Mouse (Mus musculus) heart, embryonic 14.5 days (tissue): Measurements from ENCODE around the gene Sel1l. TPM values are rescaled to one million over a fixed set of nuclear protein-coding genes. Genes with fewer than 3 reads are reported as not detected.

ENCODE experiments used
- ATAC-seq: fragments of 200-750 bp; cut with Nextera tagmentation; 2 replicates; pipeline ENCODE4 v1.8.0; 2017; ENCODE audit warnings: low read depth, moderate TSS enrichment; ENCODE audit not compliant: insufficient number of reproducible peaks, insufficient read depth, low FRiP score
- H3K27ac ChIP-seq, 2 experiments: fragments of 200-500 bp in 1 of 2; fragments of 300-500 bp in 1 of 2; sonication (generic) in 1 of 2; replicated peaks in 1 of 2; 2 replicates each; pipeline ENCODE4 v1.5.1; 2012 to 2014; ENCODE audit warnings: low read depth in 2 of 2, low read length in 2 of 2, control low read depth in 1 of 2, mild to moderate bottlenecking in 1 of 2, mixed read lengths in 1 of 2; ENCODE audit not compliant: control insufficient read depth in 1 of 2, insufficient read depth in 1 of 2
- H3K27me3 ChIP-seq: fragments of 300-500 bp; sonication (generic); 2 replicates; pipeline ENCODE4 v1.6.1; 2014; ENCODE audit warnings: mild to moderate bottlenecking, low read length, control low read depth; ENCODE audit not compliant: control insufficient read depth, insufficient read depth
- H3K36me3 ChIP-seq: fragments of 300-500 bp; sonication (generic); 2 replicates; pipeline ENCODE4 v1.6.1; 2014; ENCODE audit warnings: mild to moderate bottlenecking, control low read depth, low read length, mixed read lengths; ENCODE audit not compliant: control insufficient read depth, insufficient read depth
- H3K4me1 ChIP-seq, 2 experiments: fragments of 200-500 bp in 1 of 2; fragments of 300-500 bp in 1 of 2; sonication (generic) in 1 of 2; 2 replicates each; pipeline ENCODE4 v1.6.1; 2012 to 2014; ENCODE audit warnings: low read length in 2 of 2, control low read depth in 1 of 2, mixed read lengths in 1 of 2; ENCODE audit not compliant: control insufficient read depth in 2 of 2, insufficient read depth in 2 of 2
- H3K4me2 ChIP-seq: fragments of 300-500 bp; sonication (generic); 2 replicates; pipeline ENCODE4 v1.6.1; 2014; ENCODE audit warnings: mild to moderate bottlenecking, low read length
- H3K4me3 ChIP-seq, 2 experiments: fragments of 200-500 bp in 1 of 2; fragments of 300-500 bp in 1 of 2; sonication (generic) in 1 of 2; 2 replicates each; pipeline ENCODE4 v1.5.1; 2012 to 2014; ENCODE audit warnings: low read length in 2 of 2, mild to moderate bottlenecking in 2 of 2, control low read depth in 1 of 2, low read depth in 1 of 2, moderate library complexity in 1 of 2; ENCODE audit not compliant: control insufficient read depth in 1 of 2, insufficient read depth in 1 of 2
- H3K9ac ChIP-seq: fragments of 300-500 bp; sonication (generic); 2 replicates; pipeline ENCODE4 v1.6.1; 2014; ENCODE audit warnings: mild to moderate bottlenecking, low read length
- H3K9me3 ChIP-seq: fragments of 300-500 bp; sonication (generic); 2 replicates; pipeline ENCODE4 v1.6.1; 2016; ENCODE audit warnings: low read length, control low read depth; ENCODE audit not compliant: control insufficient read depth
- WGBS: fragments of 180-500 bp; shearing (Covaris S2); extraction: QIAGEN DNeasy Blood & Tissue Kit; methylation state at CpG from one replicate; pipeline ENCODE4 v1.1.7; 2014; 5-methylcytosine and 5-hydroxymethylcytosine counted together
- polyA plus RNA-seq: library from polyadenylated mRNA; unstranded; fragments of >200 nt; fragmentation: Nextera tagmentation; extraction: Ambion mirVana; gene quantifications from 2 replicates; pipeline ENCODE4 v1.2.1, GENCODE M21; 2014

The Sel1l gene
- 60.8 and 63.5 TPM in 2 replicates for polyA plus RNA-seq

DNA sequence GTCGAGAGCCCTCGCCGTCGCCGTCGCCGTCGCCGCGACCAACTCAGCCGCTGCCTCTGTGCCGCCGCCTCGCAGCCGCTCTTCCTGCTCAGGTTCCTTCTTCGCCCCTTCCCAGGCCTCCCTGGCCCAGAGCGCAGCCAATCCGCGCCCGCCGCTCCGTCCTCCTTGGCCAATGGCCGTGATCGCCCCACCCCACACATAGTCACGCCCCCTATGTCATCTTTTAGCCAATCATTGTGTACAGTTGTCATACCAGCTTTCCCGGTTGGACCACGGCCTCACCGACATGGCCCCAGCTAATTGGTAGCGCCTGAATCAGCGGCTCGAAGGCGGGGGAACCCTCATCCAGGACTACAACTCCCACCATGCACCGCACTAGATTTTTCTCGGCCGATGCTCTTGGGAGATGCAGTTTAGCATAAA, at the start of gene Sel1l:
Sel1l (minus strand) TSS at position 113 of the 423 bp plus-strand sequence.
- H3K9me3 ChIP-seq, result no peaks in the 10 kb centered on the region
- ATAC-seq, result peak; percentile 100
- peak within 1 kb of the TSS; percentile 86 for H3K9ac ChIP-seq
- WGBS, result under 1% methylated on average over 34 of the region's 35 CpGs
- peak within 1 kb of the TSS; percentile 66 to 72 for H3K4me3 ChIP-seq
- peak within 1 kb of the TSS in 1 of 2 experiments; percentile 63; a peak in 3 of 4 replicates for H3K27ac ChIP-seq
- peak within 1 kb of the TSS; percentile 79 for H3K4me2 ChIP-seq
- 0 out of 4 replicates have a peak, but pooled peaks cover 0 to 3% of the 10 kb centered on the region in 2 experiments for H3K4me1 ChIP-seq
- H3K36me3 ChIP-seq, result peaks cover 2% of the 10 kb centered on the region; the same call in 1 of the 2 replicates
- no peaks in the 10 kb centered on the region for H3K27me3 ChIP-seq

DNA sequence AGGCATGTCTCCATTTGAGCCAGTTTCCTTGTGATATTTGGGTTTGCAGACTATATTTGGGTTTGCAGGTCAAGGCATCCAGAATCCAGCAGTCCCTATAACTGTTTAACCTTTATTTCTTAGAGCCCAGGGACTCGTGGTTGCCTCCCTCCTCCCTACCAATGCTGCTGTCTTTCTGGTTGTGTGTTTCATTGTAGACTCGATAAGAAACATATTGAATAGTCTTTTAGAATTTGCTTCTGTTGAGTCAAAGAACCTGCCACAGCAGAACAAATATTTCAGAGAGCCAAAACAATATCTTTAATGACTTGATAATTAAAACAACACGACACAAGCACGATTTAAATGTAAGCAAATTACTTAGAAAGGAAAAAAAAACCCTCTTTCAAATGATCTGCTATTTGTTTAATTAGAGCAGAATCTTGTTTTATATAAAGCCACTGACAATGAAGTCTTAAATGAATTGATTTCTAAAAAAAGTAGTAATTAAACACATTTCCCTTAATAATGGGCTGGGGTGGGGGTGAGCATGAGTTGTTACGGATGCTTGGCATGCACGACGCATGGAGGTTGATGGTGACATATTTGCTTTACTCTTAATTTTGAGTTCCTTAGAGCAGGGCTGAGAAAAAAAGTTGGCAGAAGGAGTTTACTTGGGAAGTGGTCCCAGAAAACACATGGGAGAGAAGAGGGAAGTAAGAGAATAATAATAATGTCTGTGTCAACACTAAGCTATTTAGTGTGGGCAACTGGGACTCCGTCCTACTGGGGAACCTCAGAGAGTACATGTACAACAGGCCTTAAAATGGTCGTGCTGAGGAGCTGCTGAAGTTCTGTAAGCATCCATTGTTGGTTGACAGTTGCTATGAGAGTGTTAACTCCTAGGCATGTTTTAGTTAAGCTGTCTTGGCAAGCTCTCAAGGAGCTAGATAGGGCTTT, 43.9 kb upstream of the Sel1l start:
- 72% methylated on average over 9 of the region's 9 CpGs for whole genome bisulfite sequencing

DNA sequence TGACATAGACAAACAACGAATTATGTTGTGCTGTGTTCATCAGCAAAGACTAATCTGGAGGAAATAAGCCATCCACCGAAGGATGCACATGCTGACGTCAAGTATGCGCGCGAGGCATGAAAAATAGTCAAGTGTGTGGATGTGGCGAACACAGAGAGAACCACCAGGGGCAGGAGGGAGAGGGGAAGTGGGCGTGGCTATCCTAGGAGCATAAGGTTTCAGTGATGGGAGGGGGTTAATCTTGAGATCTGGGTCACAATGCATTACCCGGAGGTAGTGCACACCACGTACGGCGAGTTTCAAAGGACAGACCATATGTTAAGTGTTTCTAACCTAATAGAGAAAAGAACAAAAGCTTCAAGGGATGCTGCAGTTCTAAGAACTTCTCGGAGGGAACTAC, 31.5 kb upstream of the Sel1l start:
- H3K27ac ChIP-seq, result no peak overlapping the region
- no peaks in the 10 kb centered on the region for H3K36me3 ChIP-seq
- WGBS, result 76% methylated on average over 13 of the region's 13 CpGs
- no peak overlapping the region for H3K4me3 ChIP-seq
- no peaks in the 10 kb centered on the region for H3K4me1 ChIP-seq
- ATAC-seq, result no peak
- H3K27me3 ChIP-seq, result no peaks in the 10 kb centered on the region
- H3K9me3 ChIP-seq, result no peaks in the 10 kb centered on the region
- no peak overlapping the region for H3K9ac ChIP-seq
- no peak overlapping the region for H3K4me2 ChIP-seq

More for the DNA sequence above, 43.9 kb upstream of the Sel1l start:
- no peaks in the 10 kb centered on the region for H3K4me1 ChIP-seq
- no peaks in the 10 kb centered on the region for H3K27me3 ChIP-seq
- no peak overlapping the region for H3K9ac ChIP-seq
- no peak overlapping the region for H3K27ac ChIP-seq
- no peak overlapping the region for H3K4me2 ChIP-seq
- no peak overlapping the region for H3K4me3 ChIP-seq
- no peak for ATAC-seq
- no peaks in the 10 kb centered on the region for H3K36me3 ChIP-seq
- no peaks in the 10 kb centered on the region for H3K9me3 ChIP-seq

DNA sequence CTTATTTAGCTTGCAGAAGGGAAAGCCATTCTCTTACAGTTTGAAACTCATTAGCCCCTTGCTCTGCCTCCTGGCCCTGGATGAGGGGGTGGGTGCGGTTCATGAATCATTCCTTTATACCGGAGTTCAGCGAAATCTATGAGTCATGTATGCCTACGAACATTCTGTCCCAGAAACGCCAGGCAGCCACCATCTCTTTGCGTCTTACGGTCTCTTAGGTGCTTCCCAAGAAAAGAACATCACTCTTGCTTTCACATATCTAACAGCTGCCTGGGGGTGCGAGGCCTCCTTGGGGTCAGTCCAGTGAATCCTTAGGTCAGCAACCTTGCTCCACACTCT, 29.9 kb upstream of the Sel1l start:
- no peak overlapping the region for H3K4me3 ChIP-seq
- no peak overlapping the region for H3K4me2 ChIP-seq
- H3K36me3 ChIP-seq, result no peaks in the 10 kb centered on the region
- no peaks in the 10 kb centered on the region for H3K9me3 ChIP-seq
- no peak for ATAC-seq
- H3K27me3 ChIP-seq, result no peaks in the 10 kb centered on the region
- H3K9ac ChIP-seq, result no peak overlapping the region
- no peak overlapping the region for H3K27ac ChIP-seq
- H3K4me1 ChIP-seq, result no peaks in the 10 kb centered on the region
- WGBS, result 71% methylated on average over 8 of the region's 8 CpGs

DNA sequence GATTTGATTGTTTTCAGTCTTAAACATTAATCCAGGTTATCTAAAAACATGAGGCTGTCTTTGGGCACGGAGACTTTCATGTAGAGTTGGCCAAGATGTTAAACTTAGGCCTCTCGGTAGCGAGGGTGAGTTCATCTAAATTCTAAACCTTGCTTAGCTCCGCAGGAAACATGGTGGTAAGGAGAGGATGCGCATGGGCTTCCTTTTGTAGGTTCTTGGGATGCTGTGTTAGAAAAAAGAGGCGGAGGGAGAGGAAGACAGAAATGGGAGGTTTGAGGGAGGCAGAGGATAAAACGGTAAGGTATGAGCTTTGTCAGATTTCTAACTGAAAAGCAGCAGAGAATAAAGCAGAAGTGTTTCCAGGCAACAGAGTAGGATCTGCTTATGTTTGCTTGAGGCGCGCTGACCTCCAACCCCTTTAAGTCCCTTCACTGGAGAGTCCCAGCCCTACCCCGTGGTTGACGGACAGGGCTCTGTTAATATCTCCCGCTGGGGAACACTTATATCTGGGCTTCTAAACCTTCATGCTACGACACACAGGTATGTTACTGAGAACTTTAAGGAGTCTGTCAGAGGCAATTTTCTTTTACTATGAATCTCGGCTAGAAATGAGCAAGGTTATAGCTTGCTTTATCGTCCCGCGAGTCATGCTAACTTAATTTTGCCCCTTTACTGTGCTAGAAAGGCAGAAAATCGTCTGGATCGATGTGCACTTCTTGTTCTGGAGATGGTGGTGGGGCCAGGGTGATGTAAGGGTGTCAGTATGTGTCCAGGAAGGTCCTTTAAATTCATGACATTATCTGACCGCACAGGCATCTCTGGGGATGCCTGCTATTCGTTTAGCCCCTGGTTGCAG, 29.3 kb upstream of the Sel1l start:
- no peak for ATAC-seq
- no peaks in the 10 kb centered on the region for H3K9me3 ChIP-seq
- H3K4me2 ChIP-seq, result no peak overlapping the region
- no peaks in the 10 kb centered on the region for H3K4me1 ChIP-seq
- H3K36me3 ChIP-seq, result no peaks in the 10 kb centered on the region
- WGBS, result 65% methylated on average over 21 of the region's 21 CpGs
- H3K27me3 ChIP-seq, result no peaks in the 10 kb centered on the region
- H3K4me3 ChIP-seq, result no peak overlapping the region
- H3K9ac ChIP-seq, result no peak overlapping the region
- H3K27ac ChIP-seq, result no peak overlapping the region

DNA sequence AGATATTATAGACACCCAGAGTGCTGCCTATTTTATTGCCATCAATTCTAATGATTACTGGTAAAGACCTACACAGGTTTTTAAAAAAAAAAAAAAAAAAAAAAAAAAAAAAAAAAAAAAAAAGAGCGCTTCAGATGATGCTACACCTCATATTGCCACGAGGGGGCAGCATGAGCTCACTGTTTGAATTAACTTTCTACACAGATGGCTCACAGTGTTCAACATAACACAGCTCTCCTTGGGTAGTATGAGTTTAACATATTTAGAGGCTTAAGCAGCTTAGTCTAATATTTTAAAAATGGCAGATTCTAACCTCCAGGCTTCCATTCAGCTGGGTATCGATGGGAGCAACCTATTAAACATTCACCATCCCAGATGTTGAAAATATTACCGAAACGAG, 28.7 kb upstream of the Sel1l start:
- Histone ChIP-seq H3K4me1 (no peaks in the 10 kb centered on the region), H3K4me3 (no peak overlapping the region), H3K9me3 (no peaks in the 10 kb centered on the region), H3K9ac (no peak overlapping the region), H3K36me3 (no peaks in the 10 kb centered on the region), H3K4me2 (no peak overlapping the region), H3K27ac (no peak overlapping the region), H3K27me3 (no peaks in the 10 kb centered on the region)
- no peak for ATAC-seq
- 48% methylated on average over 5 of the region's 5 CpGs for WGBS

DNA sequence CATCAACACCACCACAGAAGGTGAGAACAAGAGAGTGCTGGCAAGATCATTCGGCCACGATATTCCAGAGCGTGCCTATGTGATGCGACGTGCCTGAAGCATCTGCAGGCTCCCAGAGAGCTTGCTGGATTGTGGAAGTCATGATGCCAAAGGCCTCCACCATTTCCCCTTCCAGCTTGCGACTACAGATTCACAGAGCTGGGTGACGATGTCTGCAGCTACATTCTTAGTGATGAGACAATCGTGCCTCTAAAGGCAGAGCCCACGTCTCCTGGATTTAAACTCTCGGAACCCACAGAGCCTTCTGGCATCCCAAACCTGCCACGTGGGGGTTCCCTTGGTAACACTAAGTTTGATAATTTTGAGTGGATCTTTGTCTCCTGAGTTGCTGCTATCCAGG, 21.7 kb upstream of the Sel1l start:
- WGBS, result 82% methylated on average over 11 of the region's 11 CpGs

More for the DNA sequence above, 21.7 kb upstream of the Sel1l start:
- Histone ChIP-seq H3K4me1 (no peaks in the 10 kb centered on the region), H3K4me3 (no peak overlapping the region), H3K9ac (no peak overlapping the region), H3K27me3 (no peaks in the 10 kb centered on the region), H3K9me3 (no peaks in the 10 kb centered on the region), H3K27ac (no peak overlapping the region), H3K4me2 (no peak overlapping the region), H3K36me3 (no peaks in the 10 kb centered on the region)
- no peak for ATAC-seq
